Mouse (Mus musculus) macrophage (primary cell): ENCODE measurements at regions not wholly inside any gene's neighbourhood (a gene's known extent, or its start where the extent isn't known, plus 50 kb on each side); places are given as distances from the start of the nearest gene placed in this dataset.

ENCODE experiments used
- H3K27ac ChIP-seq: fragments of 350-480 bp; formaldehyde crosslinking; 2 replicates; pipeline ENCODE4 v1.9.0; 2021
- H3K36me3 ChIP-seq: fragments of 350-480 bp; formaldehyde crosslinking; 2 replicates; pipeline ENCODE4 v1.9.0; 2021; ENCODE audit errors: inconsistent target
- H3K4me3 ChIP-seq: fragments of 350-480 bp; formaldehyde crosslinking; 2 replicates; pipeline ENCODE4 v1.9.0; 2021; ENCODE audit errors: inconsistent target
- H3K79me2 ChIP-seq: fragments of 350-480 bp; formaldehyde crosslinking; 2 replicates; pipeline ENCODE4 v1.9.0; 2021; ENCODE audit errors: inconsistent target
- WGBS: methylation state at CpG from one replicate; pipeline ENCODE4 v1.1.7; 2026; ENCODE audit warnings: inconsistent platforms; ENCODE audit not compliant: missing documents; 5-methylcytosine and 5-hydroxymethylcytosine counted together

GRCm38 (mm10) chr3:118472215-118472799 is 89.6 kb upstream of the Dpyd start:
- H3K27ac ChIP-seq, result no peak overlapping the region
- no peaks in the 10 kb centered on the region for H3K79me2 ChIP-seq
- H3K4me3 ChIP-seq, result no peak overlapping the region
- H3K36me3 ChIP-seq, result no peaks in the 10 kb centered on the region
- WGBS, result 73% methylated on average over 10 of the region's 10 CpGs

- Histone ChIP-seq H3K79me2 (no peaks in the 10 kb centered on the region), H3K27ac (no peak overlapping the region), H3K36me3 (no peaks in the 10 kb centered on the region), H3K4me3 (no peak overlapping the region)
- WGBS, result 95% methylated on average over 8 of the region's 8 CpGs
These were observed 83.9 kb upstream of the Dpyd start for GRCm38 (mm10) chr3:118478065-118478464.

- 90% methylated on average over 8 of the region's 8 CpGs for WGBS
- Histone ChIP-seq H3K36me3 (no peaks in the 10 kb centered on the region), H3K4me3 (no peak overlapping the region), H3K79me2 (no peaks in the 10 kb centered on the region), H3K27ac (no peak overlapping the region)
These were observed 81.2 kb upstream of the Dpyd start for GRCm38 (mm10) chr3:118480515-118481248.

- Histone ChIP-seq H3K36me3 (no peaks in the 10 kb centered on the region), H3K4me3 (no peak overlapping the region), H3K27ac (no peak overlapping the region), H3K79me2 (no peaks in the 10 kb centered on the region)
- WGBS, result 67% methylated on average over 2 of the region's 2 CpGs
These were observed 76.0 kb upstream of the Dpyd start for GRCm38 (mm10) chr3:118485966-118486365.

- H3K4me3 ChIP-seq, result no peak overlapping the region
These were observed 74.5 kb upstream of the Dpyd start for GRCm38 (mm10) chr3:118487408-118487807.

GRCm38 (mm10) chr3:118491101-118491500 is 70.8 kb upstream of the Dpyd start:
- Histone ChIP-seq H3K4me3 (no peak overlapping the region), H3K27ac (no peak overlapping the region), H3K79me2 (no peaks in the 10 kb centered on the region), H3K36me3 (no peaks in the 10 kb centered on the region)
- WGBS, result 100% methylated on average over 1 of the region's 1 CpGs

More at GRCm38 (mm10) chr3:118487408-118487807, 74.5 kb upstream of the Dpyd start:
- no peaks in the 10 kb centered on the region for H3K36me3 ChIP-seq
- no peaks in the 10 kb centered on the region for H3K79me2 ChIP-seq
- H3K27ac ChIP-seq, result no peak overlapping the region
- WGBS, result 84% methylated on average over 8 of the region's 8 CpGs

GRCm38 (mm10) chr3:118491871-118492270 is 70.1 kb upstream of the Dpyd start:
- 92% methylated on average over 4 of the region's 5 CpGs for WGBS
- no peaks in the 10 kb centered on the region for H3K36me3 ChIP-seq
- no peaks in the 10 kb centered on the region for H3K79me2 ChIP-seq
- H3K4me3 ChIP-seq, result no peak overlapping the region
- no peak overlapping the region for H3K27ac ChIP-seq

GRCm38 (mm10) chr3:118494611-118495010 is 67.3 kb upstream of the Dpyd start:
- Histone ChIP-seq H3K4me3 (no peak overlapping the region), H3K36me3 (no peaks in the 10 kb centered on the region), H3K79me2 (no peaks in the 10 kb centered on the region), H3K27ac (no peak overlapping the region)
- WGBS, result 82% methylated on average over 1 of the region's 1 CpGs

GRCm38 (mm10) chr3:118500234-118500633 is 61.7 kb upstream of the Dpyd start:
- Histone ChIP-seq H3K27ac (no peak overlapping the region), H3K79me2 (no peaks in the 10 kb centered on the region), H3K4me3 (no peak overlapping the region), H3K36me3 (no peaks in the 10 kb centered on the region)
- WGBS, result 36% methylated on average over 4 of the region's 4 CpGs

- peak overlapping the region; percentile 5; the same call in 1 of the 2 replicates for H3K4me3 ChIP-seq
These were observed 54.2 kb upstream of the Dpyd start for GRCm38 (mm10) chr3:118507582-118508237.

GRCm38 (mm10) chr3:118510837-118511236 is 51.1 kb upstream of the Dpyd start:
- Histone ChIP-seq H3K79me2 (no peaks in the 10 kb centered on the region), H3K27ac (no peak overlapping the region), H3K36me3 (no peaks in the 10 kb centered on the region), H3K4me3 (no peak overlapping the region)
- WGBS, result 91% methylated on average over 4 of the region's 4 CpGs

More at GRCm38 (mm10) chr3:118507582-118508237, 54.2 kb upstream of the Dpyd start:
- Histone ChIP-seq H3K79me2 (no peaks in the 10 kb centered on the region), H3K27ac (no peak overlapping the region), H3K36me3 (no peaks in the 10 kb centered on the region)
- 43% methylated on average over 7 of the region's 7 CpGs for WGBS

GRCm38 (mm10) chr3:118511969-118512368 is 50.0 kb upstream of the Dpyd start:
- Histone ChIP-seq H3K4me3 (no peak overlapping the region), H3K27ac (no peak overlapping the region), H3K79me2 (no peaks in the 10 kb centered on the region), H3K36me3 (no peaks in the 10 kb centered on the region)
- 81% methylated on average over 7 of the region's 7 CpGs for WGBS
